Mouse (Mus musculus): ENCODE measurements around the gene Ndufb5. TPM values are rescaled to one million over a fixed set of nuclear protein-coding genes. Genes with fewer than 3 reads are reported as not detected.

The Ndufb5 gene
- total RNA-seq (2021) = 100 to 1,000 TPM; 793 to 933 TPM
- 925 and 1,211 TPM in 2 replicates for polyA plus RNA-seq (2012; rRNA removed)
- long read RNA-seq, transcript Ndufb5-204 (6 exons, 1,079 nt) = major isoform, 567 of 588 reads
- long read RNA-seq, partial matches to known transcripts = 5 of 588 reads
- long read RNA-seq, other reads (novel, unspliced or antisense) = 12 of 588 reads

- Histone ChIP-seq H3K36me3 (ENCODE audit: control insufficient read depth, insufficient read depth, low read length) (peaks cover 13% of the 10 kb centered on the region), H3K27ac (peak within 1 kb of the TSS; percentile 94), H3K4me3 (peak within 1 kb of the TSS; percentile 91), H3K27me3 (ENCODE audit: control insufficient read depth, insufficient read depth, low read length) (no peaks in the 10 kb centered on the region), H3K79me2 (replicated peaks; ENCODE audit: control insufficient read depth, insufficient read depth, low read length) (peaks cover 3% of the 10 kb centered on the region; the same call in 1 of the 2 replicates), H3K4me1 (ENCODE audit: control insufficient read depth, insufficient read depth, low read length) (peaks cover 7% of the 10 kb centered on the region), H3K9ac (ENCODE audit: low read depth, low read length) (peak within 1 kb of the TSS; percentile 86)
- TF ChIP-seq CTCF (IDR thresholded peaks at IDR 0.05) (no peak), EP300 (IDR thresholded peaks at IDR 0.05; ENCODE audit: insufficient read depth, low read depth, low read length) (peak; percentile 79), POLR2A (IDR thresholded peaks at IDR 0.05; ENCODE audit: insufficient read depth, low read depth, low read length) (peak; percentile 83)
- under 1% methylated on average over 62 of the region's 62 CpGs for WGBS
- intact Hi-C loops (cut with DNase I) = loop anchor here (1.0 to 5.0 kb wide), 2 partner anchors 28 to 171 kb away; no protein-coding TSS in a partner anchor
- peak; percentile 98 to 99 for DNase-seq
These were observed at the start of gene Ndufb5 for GRCm38 (mm10) chr3:32736244-32737171. Ndufb5 (plus strand) TSS chr3:32736990.

- H3K4me3 ChIP-seq = no peak overlapping the region
- DNase-seq = no peak
- H3K27me3 ChIP-seq (ENCODE audit: control insufficient read depth, insufficient read depth, low read length) = no peaks in the 10 kb centered on the region
- TF ChIP-seq EP300 (IDR thresholded peaks at IDR 0.05; ENCODE audit: insufficient read depth, low read depth, low read length) = no peak
- peak; percentile 27 for TF ChIP-seq CTCF (IDR thresholded peaks at IDR 0.05)
- WGBS = 78% methylated on average over 4 of the region's 4 CpGs
- H3K36me3 ChIP-seq (ENCODE audit: control insufficient read depth, insufficient read depth, low read length) = 0 out of 2 replicates have a peak, but pooled peaks cover under 1% of the 10 kb centered on the region
- intact Hi-C loops (cut with DNase I) = no loop called here
- H3K27ac ChIP-seq = no peak overlapping the region
- H3K4me1 ChIP-seq (ENCODE audit: control insufficient read depth, insufficient read depth, low read length) = no peaks in the 10 kb centered on the region
- H3K79me2 ChIP-seq (replicated peaks; ENCODE audit: control insufficient read depth, insufficient read depth, low read length) = no peaks in the 10 kb centered on the region
- H3K9ac ChIP-seq (ENCODE audit: low read depth, low read length) = no peak overlapping the region
These were observed 49.6 kb upstream of the Ndufb5 start for GRCm38 (mm10) chr3:32687156-32687555.

GRCm38 (mm10) chr3:32689567-32689999, 47.2 kb upstream of the Ndufb5 start:
- 56% methylated on average over 9 of the region's 9 CpGs for WGBS
- H3K79me2 ChIP-seq (replicated peaks; ENCODE audit: control insufficient read depth, insufficient read depth, low read length) = no peaks in the 10 kb centered on the region
- intact Hi-C loops (cut with DNase I) = no loop called here
- TF ChIP-seq CTCF (IDR thresholded peaks at IDR 0.05) = no peak
- TF ChIP-seq EP300 (IDR thresholded peaks at IDR 0.05; ENCODE audit: insufficient read depth, low read depth, low read length) = no peak
- TF ChIP-seq POLR2A (IDR thresholded peaks at IDR 0.05; ENCODE audit: insufficient read depth, low read depth, low read length) = no peak
- H3K27me3 ChIP-seq (ENCODE audit: control insufficient read depth, insufficient read depth, low read length) = no peaks in the 10 kb centered on the region
- H3K4me1 ChIP-seq (ENCODE audit: control insufficient read depth, insufficient read depth, low read length) = no peaks in the 10 kb centered on the region
- no peak for DNase-seq
- no peak overlapping the region for H3K9ac ChIP-seq (ENCODE audit: low read depth, low read length)
- H3K4me3 ChIP-seq = no peak overlapping the region
- 0 out of 2 replicates have a peak, but pooled peaks cover 3% of the 10 kb centered on the region for H3K36me3 ChIP-seq (ENCODE audit: control insufficient read depth, insufficient read depth, low read length)
- no peak overlapping the region for H3K27ac ChIP-seq

GRCm38 (mm10) chr3:32690008-32690407, 46.8 kb upstream of the Ndufb5 start:
- TF ChIP-seq POLR2A (IDR thresholded peaks at IDR 0.05; ENCODE audit: insufficient read depth, low read depth, low read length) = no peak
- TF ChIP-seq EP300 (IDR thresholded peaks at IDR 0.05; ENCODE audit: insufficient read depth, low read depth, low read length) = no peak
- no peak for TF ChIP-seq CTCF (IDR thresholded peaks at IDR 0.05)
- intact Hi-C loops (cut with DNase I) = no loop called here
- Histone ChIP-seq H3K9ac (ENCODE audit: low read depth, low read length) (no peak overlapping the region), H3K27ac (no peak overlapping the region), H3K4me3 (no peak overlapping the region), H3K4me1 (ENCODE audit: control insufficient read depth, insufficient read depth, low read length) (no peaks in the 10 kb centered on the region), H3K79me2 (replicated peaks; ENCODE audit: control insufficient read depth, insufficient read depth, low read length) (no peaks in the 10 kb centered on the region), H3K27me3 (ENCODE audit: control insufficient read depth, insufficient read depth, low read length) (no peaks in the 10 kb centered on the region), H3K36me3 (ENCODE audit: control insufficient read depth, insufficient read depth, low read length) (0 out of 2 replicates have a peak, but pooled peaks cover 3% of the 10 kb centered on the region)
- no peak for DNase-seq
- 74% methylated on average over 3 of the region's 3 CpGs for WGBS

GRCm38 (mm10) chr3:32690901-32691300, 45.9 kb upstream of the Ndufb5 start:
- Histone ChIP-seq H3K79me2 (replicated peaks; ENCODE audit: control insufficient read depth, insufficient read depth, low read length) (no peaks in the 10 kb centered on the region), H3K9ac (ENCODE audit: low read depth, low read length) (no peak overlapping the region), H3K27ac (no peak overlapping the region), H3K36me3 (ENCODE audit: control insufficient read depth, insufficient read depth, low read length) (0 out of 2 replicates have a peak, but pooled peaks cover 3% of the 10 kb centered on the region), H3K27me3 (ENCODE audit: control insufficient read depth, insufficient read depth, low read length) (no peaks in the 10 kb centered on the region), H3K4me3 (no peak overlapping the region), H3K4me1 (ENCODE audit: control insufficient read depth, insufficient read depth, low read length) (no peaks in the 10 kb centered on the region)
- TF ChIP-seq CTCF (IDR thresholded peaks at IDR 0.05) = no peak
- TF ChIP-seq EP300 (IDR thresholded peaks at IDR 0.05; ENCODE audit: insufficient read depth, low read depth, low read length) = no peak
- TF ChIP-seq POLR2A (IDR thresholded peaks at IDR 0.05; ENCODE audit: insufficient read depth, low read depth, low read length) = no peak
- no peak for DNase-seq
- intact Hi-C loops (cut with DNase I) = no loop called here
- WGBS = 56% methylated on average over 1 of the region's 1 CpGs
